Mouse (Mus musculus) brain, adult 10 weeks (tissue): ENCODE data around the gene Matk. TPM values are rescaled to one million over a fixed set of nuclear protein-coding genes. Genes with fewer than 3 reads are reported as not detected.

Source experiments
- polyA plus RNA-seq: library from polyadenylated mRNA; stranded (reverse); fragments of 350-450 nt; fragmentation: Illumina TruSeq; extraction: RNeasy Lipid Tissue Mini Kit (QIAGEN cat#74804); gene quantifications from one replicate; pipeline ENCODE4 v1.2.3, GENCODE M21; 2015; ENCODE audit warnings: low read depth, low replicate concordance

Matk gene
- 194 TPM for polyA plus RNA-seq

GRCm38 (mm10) chr10:81252424-81253419, at the start of gene Matk:
TSS of gene Matk (plus strand) at chr10:81252935.

GRCm38 (mm10) chr10:81230438-81231332, 22.1 kb upstream of the Matk start, which contains the start of gene Atcay:
TSS of gene Atcay (minus strand) at chr10:81230833.

GRCm38 (mm10) chr10:81232580-81233225, 20.0 kb upstream of the Matk start, which contains the start of gene Zfr2:
TSS of gene Zfr2 (plus strand) at chr10:81233155.

GRCm38 (mm10) chr10:81266211-81267105, 13.7 kb downstream of the Matk start, which contains the start of the genes Mrpl54 and Apba3:
TSS of gene Mrpl54 (minus strand) at chr10:81266934.
TSS of gene Apba3 (plus strand) at chr10:81266960.

GRCm38 (mm10) chr10:81291511-81292104, 38.9 kb downstream of the Matk start, which contains the start of gene Tjp3:
TSS of gene Tjp3 (minus strand) at chr10:81291581.

GRCm38 (mm10) chr10:81292554-81293333, 40.0 kb downstream of the Matk start, which contains the start of gene Pip5k1c:
TSS of gene Pip5k1c (plus strand) at chr10:81292963.

Other genes with a start within 250 kb of the Matk start
- 167 TPM for gene Gng7, start 238.0 kb upstream of the Matk start, polyA plus RNA-seq
- gene Diras1, start 227.3 kb upstream of the Matk start, polyA plus RNA-seq, result 90.3 TPM
- gene Slc39a3, start 215.5 kb upstream of the Matk start, polyA plus RNA-seq, result 48.1 TPM
- gene Sgta, start 192.8 kb upstream of the Matk start, polyA plus RNA-seq, result 171 TPM
- 39.4 TPM for gene Thop1, start 182.9 kb upstream of the Matk start, polyA plus RNA-seq
- 0.51 TPM for gene Creb3l3, start 154.1 kb upstream of the Matk start, polyA plus RNA-seq
- 96.3 TPM for gene Map2k2, start 147.0 kb upstream of the Matk start, polyA plus RNA-seq
- 45.3 TPM for gene Zbtb7a, start 117.7 kb upstream of the Matk start, polyA plus RNA-seq
- gene Pias4, start 85.0 kb upstream of the Matk start, polyA plus RNA-seq, result 17.8 TPM
- 804 TPM for gene Eef2, start 76.3 kb upstream of the Matk start, polyA plus RNA-seq
- gene Dapk3, start 69.9 kb upstream of the Matk start, polyA plus RNA-seq, result 65.2 TPM
- gene 4930442H23Rik, start 69.1 kb upstream of the Matk start, polyA plus RNA-seq, result not detected
- not detected for gene Nmrk2, start 50.9 kb upstream of the Matk start, polyA plus RNA-seq
- 148 TPM for gene Atcay, start 22.1 kb upstream of the Matk start, polyA plus RNA-seq
- gene Zfr2, start 19.8 kb upstream of the Matk start, polyA plus RNA-seq, result 39.4 TPM
- gene Mrpl54, start 14.0 kb downstream of the Matk start, polyA plus RNA-seq, result 82.8 TPM
- gene Apba3, start 14.0 kb downstream of the Matk start, polyA plus RNA-seq, result 30.7 TPM
- gene Tjp3, start 38.6 kb downstream of the Matk start, polyA plus RNA-seq, result 0.57 TPM
- 246 TPM for gene Pip5k1c, start 40.0 kb downstream of the Matk start, polyA plus RNA-seq
- gene Cactin, start 68.2 kb downstream of the Matk start, polyA plus RNA-seq, result 18.8 TPM
- 0.85 TPM for gene Tbxa2r, start 75.8 kb downstream of the Matk start, polyA plus RNA-seq
- gene Gipc3, start 90.3 kb downstream of the Matk start, polyA plus RNA-seq, result 1.2 TPM
- 24.4 TPM for gene Hmg20b, start 97.5 kb downstream of the Matk start, polyA plus RNA-seq
- gene Mfsd12, start 104.6 kb downstream of the Matk start, polyA plus RNA-seq, result 19.9 TPM
- not detected for gene 4930404N11Rik, start 112.9 kb downstream of the Matk start, polyA plus RNA-seq
- gene Fzr1, start 125.6 kb downstream of the Matk start, polyA plus RNA-seq, result 48.4 TPM
- 94.1 TPM for gene Dohh, start 131.5 kb downstream of the Matk start, polyA plus RNA-seq
- 5.0 TPM for gene Gm48551, start 131.5 kb downstream of the Matk start, polyA plus RNA-seq
- 3.5 TPM for gene Gm48552, start 136.1 kb downstream of the Matk start, polyA plus RNA-seq
- 2.5 TPM for gene Smim24, start 140.1 kb downstream of the Matk start, polyA plus RNA-seq
- gene Nfic, start 202.7 kb downstream of the Matk start, polyA plus RNA-seq, result 52.1 TPM
- 123 TPM for gene Celf5, start 229.8 kb downstream of the Matk start, polyA plus RNA-seq
- 61.7 TPM for gene Ncln, start 243.5 kb downstream of the Matk start, polyA plus RNA-seq
- 0.61 TPM for gene S1pr4, start 247.2 kb downstream of the Matk start, polyA plus RNA-seq